Mouse (Mus musculus) E14TG2a.4 (cell line): ENCODE data around the gene Rasgef1b.

Experiments used
- CTCF ChIP-seq: conservative IDR thresholded peaks from 2 replicates; pipeline ENCODE4 v1.5.1; 2014; ENCODE audit warnings: low read length
- NANOG ChIP-seq: IDR thresholded peaks from 2 replicates; pipeline ENCODE4 v1.6.1; 2014; ENCODE audit warnings: borderline replicate concordance, low read length, mixed read lengths
- POU5F1 ChIP-seq: IDR thresholded peaks from 2 replicates; pipeline ENCODE4 v1.6.1; 2014; ENCODE audit warnings: low read length, borderline replicate concordance

DNA sequence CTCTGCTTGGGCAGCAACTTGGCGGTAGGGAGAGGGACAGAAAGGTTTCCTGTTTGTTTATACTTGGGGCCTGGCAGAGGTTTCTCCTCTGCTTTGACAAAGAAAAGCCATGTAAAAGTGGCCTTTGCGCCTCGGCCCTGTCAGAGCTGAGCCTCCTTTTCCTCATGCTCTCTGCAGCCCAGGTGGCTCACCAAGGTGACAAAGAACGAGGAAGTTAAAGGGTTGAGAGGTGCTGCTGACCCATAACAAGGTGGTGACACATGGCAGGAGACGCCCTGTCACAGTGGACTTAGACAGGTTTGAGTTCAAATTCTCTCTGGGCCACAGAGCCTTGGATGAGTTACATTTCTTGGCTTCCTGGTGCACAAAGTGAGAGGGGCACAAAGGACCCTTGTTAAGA lies 325.5 kb downstream of the Rasgef1b start:
- no peak for TF ChIP-seq CTCF
- no peak for TF ChIP-seq POU5F1
- TF ChIP-seq NANOG: no peak
